Mouse (Mus musculus): Measurements from ENCODE around the gene Usp17lb. TPM values are rescaled to one million over a fixed set of nuclear protein-coding genes. Genes with fewer than 3 reads are reported as not detected.
"Not testable (repeated sequence)": the region's sequence is repeated elsewhere in the genome, so short reads cannot be mapped to it uniquely, and the experiment has no call there.

The Usp17lb gene
- polyA plus RNA-seq (2015; fragmentation: Nextera tagmentation; extraction: Ambion mirVana), result not detected in 2 replicates

- H3K9me3 ChIP-seq, result no peaks in the 10 kb centered on the region
- 50% methylated on average over 1 of the region's 1 CpGs for WGBS
- no peak within 1 kb of the TSS for H3K9ac ChIP-seq
- no peaks in the 10 kb centered on the region for H3K4me1 ChIP-seq
- ATAC-seq (ENCODE audit: insufficient read depth, low FRiP score, low read depth), result no peak
- no peak within 1 kb of the TSS for H3K4me3 ChIP-seq (replicated peaks)
- H3K4me2 ChIP-seq, result no peak within 1 kb of the TSS
- H3K36me3 ChIP-seq, result no peaks in the 10 kb centered on the region
- H3K27me3 ChIP-seq (replicated peaks), result no peaks in the 10 kb centered on the region
- H3K27ac ChIP-seq, result no peak within 1 kb of the TSS
Measured at GRCm38 (mm10) chr7:104842503-104842902, at the start of gene Usp17lb. Usp17lb (minus strand) TSS chr7:104842603.

GRCm38 (mm10) chr7:104877731-104878130 is 35.3 kb upstream of the Usp17lb start, which contains the start of gene Olfr665:
Olfr665 (plus strand) TSS chr7:104878031.
- Histone ChIP-seq H3K27me3 (replicated peaks) (no peaks in the 10 kb centered on the region), H3K27ac (no peak within 1 kb of the TSS), H3K36me3 (no peaks in the 10 kb centered on the region), H3K9ac (no peak within 1 kb of the TSS), H3K9me3 (no peaks in the 10 kb centered on the region), H3K4me1 (no peaks in the 10 kb centered on the region), H3K4me2 (no peak within 1 kb of the TSS), H3K4me3 (replicated peaks) (no peak within 1 kb of the TSS)
- no peak for ATAC-seq (ENCODE audit: insufficient read depth, low FRiP score, low read depth)
- WGBS, result 48% methylated on average over 1 of the region's 1 CpGs

DNA sequence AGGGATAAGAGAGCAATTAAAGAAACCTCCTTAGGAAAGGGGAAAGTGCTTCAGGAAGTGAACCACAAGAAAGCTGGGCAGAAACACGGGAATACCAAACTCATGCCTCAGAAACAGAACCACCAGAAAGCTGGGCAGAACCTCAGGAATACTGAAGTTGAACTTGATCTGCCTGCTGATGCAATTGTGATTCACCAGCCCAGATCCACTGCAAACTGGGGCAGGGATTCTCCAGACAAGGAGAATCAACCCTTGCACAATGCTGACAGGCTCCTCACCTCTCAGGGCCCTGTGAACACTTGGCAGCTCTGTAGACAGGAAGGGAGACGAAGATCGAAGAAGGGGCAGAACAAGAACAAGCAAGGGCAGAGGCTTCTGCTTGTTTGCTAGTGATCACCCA is 19.0 kb upstream of the Usp17lb start:
- no peak overlapping the region for H3K27ac ChIP-seq
- H3K36me3 ChIP-seq, result no peaks in the 10 kb centered on the region
- no peaks in the 10 kb centered on the region for H3K27me3 ChIP-seq (replicated peaks)
- 76% methylated on average over 3 of the region's 3 CpGs for whole genome bisulfite sequencing
- H3K4me1 ChIP-seq, result no peaks in the 10 kb centered on the region
- H3K4me2 ChIP-seq, result no peak overlapping the region
- no peak overlapping the region for H3K9ac ChIP-seq
- H3K4me3 ChIP-seq (replicated peaks), result no peak overlapping the region
- H3K9me3 ChIP-seq, result no peaks in the 10 kb centered on the region
- ATAC-seq (ENCODE audit: insufficient read depth, low FRiP score, low read depth), result no peak

GRCm38 (mm10) chr7:104857683-104858082 is 15.3 kb upstream of the Usp17lb start:
- no peak for ATAC-seq (ENCODE audit: insufficient read depth, low FRiP score, low read depth)
- no peaks in the 10 kb centered on the region for H3K4me1 ChIP-seq
- 60% methylated on average over 1 of the region's 1 CpGs for WGBS
- H3K9me3 ChIP-seq, result no peaks in the 10 kb centered on the region
- H3K4me2 ChIP-seq, result no peak overlapping the region
- no peak overlapping the region for H3K9ac ChIP-seq
- H3K36me3 ChIP-seq, result no peaks in the 10 kb centered on the region
- H3K4me3 ChIP-seq (replicated peaks), result no peak overlapping the region
- no peak overlapping the region for H3K27ac ChIP-seq
- H3K27me3 ChIP-seq (replicated peaks), result no peaks in the 10 kb centered on the region

DNA sequence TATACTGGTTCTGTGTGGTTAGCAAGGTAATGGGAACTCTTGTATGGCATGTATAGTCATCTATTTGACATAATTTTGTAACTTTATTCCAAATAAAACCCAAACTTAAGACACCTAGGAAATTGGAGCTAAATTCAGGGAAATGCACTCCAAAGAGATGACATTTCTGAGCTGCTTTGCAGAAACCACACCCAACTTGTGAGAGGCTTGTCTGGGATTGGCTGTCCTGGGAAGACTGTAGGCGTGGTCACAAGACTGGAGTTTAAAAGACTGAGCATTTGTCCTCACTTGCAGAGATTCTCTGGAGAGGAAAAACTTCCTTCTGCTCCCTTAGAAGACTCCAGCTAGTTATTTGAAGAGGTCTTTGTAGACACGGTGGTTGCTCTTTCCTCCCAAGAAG is 14.3 kb upstream of the Usp17lb start, which contains the start of gene Usp17la:
Gene Usp17la, plus strand, starts transcription at position 301 of the 400 bp plus-strand sequence.
- H3K9ac ChIP-seq; H3K4me3 ChIP-seq (replicated peaks); H3K9me3 ChIP-seq; H3K4me2 ChIP-seq; H3K36me3 ChIP-seq; H3K27me3 ChIP-seq (replicated peaks); H3K27ac ChIP-seq; ATAC-seq (ENCODE audit: insufficient read depth, low FRiP score, low read depth); H3K4me1 ChIP-seq: not testable (repeated sequence)
- WGBS, result 74% methylated on average over 2 of the region's 2 CpGs

- H3K4me2 ChIP-seq, result no peak overlapping the region
- H3K36me3 ChIP-seq, result no peaks in the 10 kb centered on the region
- no peak overlapping the region for H3K9ac ChIP-seq
- 79% methylated on average over 3 of the region's 3 CpGs for WGBS
- H3K4me3 ChIP-seq (replicated peaks), result no peak overlapping the region
- H3K9me3 ChIP-seq, result no peaks in the 10 kb centered on the region
- ATAC-seq (ENCODE audit: insufficient read depth, low FRiP score, low read depth), result no peak
- no peaks in the 10 kb centered on the region for H3K4me1 ChIP-seq
- H3K27ac ChIP-seq, result no peak overlapping the region
- no peaks in the 10 kb centered on the region for H3K27me3 ChIP-seq (replicated peaks)
Measured at GRCm38 (mm10) chr7:104855248-104855750, 12.9 kb upstream of the Usp17lb start.

GRCm38 (mm10) chr7:104851546-104851945 is 9.1 kb upstream of the Usp17lb start:
- not testable (repeated sequence) for H3K27ac ChIP-seq

DNA sequence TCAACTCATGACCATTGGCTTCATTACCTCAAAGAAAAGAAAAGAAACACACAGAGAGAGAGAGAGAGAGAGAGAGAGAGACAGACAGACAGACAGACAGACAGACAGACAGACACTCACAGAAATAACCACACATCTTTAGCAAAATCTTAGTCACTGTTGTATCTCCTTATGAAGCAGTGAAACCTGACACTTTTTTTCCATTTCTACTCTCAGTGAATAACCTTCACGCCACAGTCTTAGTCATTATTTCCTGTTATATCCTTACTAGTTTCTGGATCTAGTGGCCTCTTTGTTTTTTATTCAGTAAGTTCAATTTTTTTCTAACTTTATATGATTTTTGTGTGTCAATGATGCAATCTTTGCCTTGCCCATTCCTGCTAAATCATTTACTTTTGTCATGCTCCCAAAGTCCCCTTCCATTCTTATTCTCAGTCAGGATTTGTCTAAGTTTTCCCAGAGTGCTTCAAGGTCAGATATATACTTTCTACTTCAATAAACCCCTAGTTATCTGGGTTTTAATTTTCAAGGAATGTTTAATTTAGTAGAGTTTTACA is 1.4 kb upstream of the Usp17lb start:
- H3K4me3 ChIP-seq (replicated peaks), result no peak overlapping the region
- H3K36me3 ChIP-seq, result no peaks in the 10 kb centered on the region
- H3K27ac ChIP-seq, result no peak overlapping the region
- ATAC-seq (ENCODE audit: insufficient read depth, low FRiP score, low read depth), result no peak
- no peaks in the 10 kb centered on the region for H3K27me3 ChIP-seq (replicated peaks)
- WGBS, result 73% methylated on average over 1 of the region's 1 CpGs
- H3K9ac ChIP-seq, result no peak overlapping the region
- no peaks in the 10 kb centered on the region for H3K9me3 ChIP-seq
- H3K4me2 ChIP-seq, result no peak overlapping the region
- no peaks in the 10 kb centered on the region for H3K4me1 ChIP-seq

More at GRCm38 (mm10) chr7:104851546-104851945, 9.1 kb upstream of the Usp17lb start:
- not testable (repeated sequence) for H3K9me3 ChIP-seq; ATAC-seq (ENCODE audit: insufficient read depth, low FRiP score, low read depth); H3K4me1 ChIP-seq; H3K9ac ChIP-seq; H3K4me2 ChIP-seq; H3K27me3 ChIP-seq (replicated peaks); H3K36me3 ChIP-seq; H3K4me3 ChIP-seq (replicated peaks)
- 83% methylated on average over 2 of the region's 2 CpGs for WGBS

- not testable (repeated sequence) for H3K27ac ChIP-seq; H3K36me3 ChIP-seq; ATAC-seq (ENCODE audit: insufficient read depth, low FRiP score, low read depth); H3K4me3 ChIP-seq (replicated peaks); H3K27me3 ChIP-seq (replicated peaks); H3K4me2 ChIP-seq; H3K4me1 ChIP-seq; H3K9me3 ChIP-seq; H3K9ac ChIP-seq
- 79% methylated on average over 8 of the region's 8 CpGs for whole genome bisulfite sequencing
Measured at GRCm38 (mm10) chr7:104810335-104810734, 32.1 kb downstream of the Usp17lb start.

DNA sequence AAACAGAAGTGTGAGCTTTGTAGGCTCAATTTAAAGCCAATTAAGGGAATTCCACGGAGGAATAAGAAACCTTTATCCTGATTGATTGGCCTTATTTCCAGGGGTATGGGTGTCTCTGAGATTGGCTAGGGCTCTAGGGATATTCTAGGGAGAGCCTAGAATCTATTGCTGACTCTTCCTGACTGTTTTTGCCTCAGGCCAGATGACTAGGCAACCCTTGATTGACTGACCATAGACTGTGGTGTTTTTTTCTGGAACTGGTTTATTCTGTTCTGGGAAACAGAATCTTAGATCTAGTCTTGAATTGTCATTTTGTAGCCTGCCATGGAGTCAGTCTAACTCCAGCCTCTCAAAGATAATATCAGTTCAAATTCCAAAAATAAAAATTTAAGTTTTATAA is 51.6 kb downstream of the Usp17lb start:
- WGBS, result 52% methylated on average over 1 of the region's 1 CpGs
- Histone ChIP-seq H3K27ac (no peak overlapping the region), H3K9me3 (no peaks in the 10 kb centered on the region), H3K9ac (no peak overlapping the region), H3K4me3 (replicated peaks) (no peak overlapping the region), H3K4me2 (no peak overlapping the region), H3K27me3 (replicated peaks) (no peaks in the 10 kb centered on the region), H3K4me1 (no peaks in the 10 kb centered on the region), H3K36me3 (no peaks in the 10 kb centered on the region)
- no peak for ATAC-seq (ENCODE audit: insufficient read depth, low FRiP score, low read depth)
